Mouse (Mus musculus) liver, postnatal 0 days (tissue): Measurements from ENCODE around the gene Gm12166.

Source experiments
- CTCF ChIP-seq: sonication (generic); IDR thresholded peaks from 2 replicates; pipeline ENCODE4 v1.5.1; 2016; ENCODE audit warnings: antibody characterized with exemption, low read depth
- EP300 ChIP-seq: IDR thresholded peaks from 2 replicates; pipeline ENCODE4 v1.6.1; 2016; ENCODE audit warnings: antibody characterized with exemption, low read depth, mild to moderate bottlenecking

- TF ChIP-seq EP300 (peak; percentile 95), CTCF (no peak)
Observed at GRCm38 (mm10) chr11:46077732-46078375, 25.7 kb upstream of the Gm12166 start.
